Mouse (Mus musculus) ES-Bruce4 (cell line): ENCODE measurements around the gene Ube2d2b. TPM values are rescaled to one million over a fixed set of nuclear protein-coding genes. Genes with fewer than 3 reads are reported as not detected.

ENCODE experiments used
- H3K27ac ChIP-seq: 2 replicates; pipeline ENCODE4 v1.5.1; 2012; ENCODE audit warnings: low read length, inconsistent platforms; ENCODE audit not compliant: insufficient read depth
- H3K27me3 ChIP-seq: 2 replicates; pipeline ENCODE4 v1.6.1; 2012; ENCODE audit warnings: mild to moderate bottlenecking, low read length, inconsistent platforms; ENCODE audit not compliant: control insufficient read depth, poor library complexity, insufficient read depth, severe bottlenecking
- H3K36me3 ChIP-seq: 2 replicates; pipeline ENCODE4 v1.6.1; 2012; ENCODE audit warnings: inconsistent platforms, mild to moderate bottlenecking, low read length, moderate library complexity; ENCODE audit not compliant: control insufficient read depth, poor library complexity, insufficient read depth, severe bottlenecking
- H3K4me1 ChIP-seq: one replicate; pipeline ENCODE4 v1.8.1; 2011; ENCODE audit warnings: low read length; ENCODE audit not compliant: control insufficient read depth, insufficient read depth
- H3K4me3 ChIP-seq: 2 replicates; pipeline ENCODE4 v1.5.1; 2011; ENCODE audit warnings: low read depth, mild to moderate bottlenecking, low read length
- H3K9ac ChIP-seq: 2 replicates; pipeline ENCODE4 v1.6.1; 2012; ENCODE audit warnings: low read depth, mild to moderate bottlenecking, inconsistent platforms; ENCODE audit not compliant: poor library complexity, severe bottlenecking
- H3K9me3 ChIP-seq: replicated peaks from 2 replicates; pipeline ENCODE4 v1.6.1; 2012; ENCODE audit warnings: mild to moderate bottlenecking, low read length, inconsistent platforms; ENCODE audit not compliant: control insufficient read depth, poor library complexity, insufficient read depth, severe bottlenecking
- CTCF ChIP-seq: IDR thresholded peaks from one replicate; pipeline ENCODE4 v1.8.1; 2011; ENCODE audit warnings: low read depth, low read length
- EP300 ChIP-seq: IDR thresholded peaks from 2 replicates; pipeline ENCODE4 v1.6.1; 2011; ENCODE audit warnings: low read depth, low read length; ENCODE audit not compliant: insufficient read depth
- POLR2A ChIP-seq: IDR thresholded peaks from one replicate; pipeline ENCODE4 v1.8.1; 2011; ENCODE audit warnings: low read length; ENCODE audit not compliant: insufficient read depth
- polyA plus RNA-seq: library from polyadenylated mRNA; stranded (reverse); fragments of >200 nt; gene quantifications from 2 replicates; pipeline ENCODE4 v1.2.4, GENCODE M21; 2011; ENCODE audit warnings: low read depth; ENCODE audit not compliant: missing spikeins, insufficient read depth, insufficient read length

Ube2d2b gene
- polyA plus RNA-seq, 1 experiment = not detected

GRCm38 (mm10) chr5:107814651-107815050, 15.2 kb upstream of the Ube2d2b start:
- Histone ChIP-seq H3K4me3 (no peak overlapping the region), H3K27me3 (no peaks in the 10 kb centered on the region), H3K27ac (no peak overlapping the region), H3K9me3 (no peaks in the 10 kb centered on the region), H3K9ac (no peak overlapping the region), H3K4me1 (no peaks in the 10 kb centered on the region), H3K36me3 (peaks cover 10% of the 10 kb centered on the region)
- no peak for TF ChIP-seq POLR2A

- no peak overlapping the region for H3K9ac ChIP-seq
- H3K9me3 ChIP-seq = no peaks in the 10 kb centered on the region
- no peak overlapping the region for H3K27ac ChIP-seq
- no peak for TF ChIP-seq EP300
- TF ChIP-seq CTCF = no peak
- no peak for TF ChIP-seq POLR2A
- H3K4me3 ChIP-seq = no peak overlapping the region
- no peaks in the 10 kb centered on the region for H3K27me3 ChIP-seq
- H3K4me1 ChIP-seq = no peaks in the 10 kb centered on the region
- peaks cover 4% of the 10 kb centered on the region for H3K36me3 ChIP-seq
These were observed 7.4 kb upstream of the Ube2d2b start for GRCm38 (mm10) chr5:107822521-107822920.

- Histone ChIP-seq H3K4me3 (no peak overlapping the region), H3K4me1 (no peaks in the 10 kb centered on the region), H3K27ac (no peak overlapping the region), H3K27me3 (no peaks in the 10 kb centered on the region), H3K9me3 (no peaks in the 10 kb centered on the region), H3K36me3 (no peaks in the 10 kb centered on the region), H3K9ac (no peak overlapping the region)
- no peak for TF ChIP-seq EP300
These were observed 1.5 kb downstream of the Ube2d2b start for GRCm38 (mm10) chr5:107831351-107831750.

GRCm38 (mm10) chr5:107834287-107834686, 4.4 kb downstream of the Ube2d2b start:
- H3K9me3 ChIP-seq = no peaks in the 10 kb centered on the region
- H3K4me1 ChIP-seq = no peaks in the 10 kb centered on the region
- no peak overlapping the region for H3K27ac ChIP-seq
- H3K9ac ChIP-seq = no peak overlapping the region
- no peak overlapping the region for H3K4me3 ChIP-seq
- no peaks in the 10 kb centered on the region for H3K27me3 ChIP-seq
- H3K36me3 ChIP-seq = no peaks in the 10 kb centered on the region
- TF ChIP-seq CTCF = no peak
- TF ChIP-seq POLR2A = no peak
- TF ChIP-seq EP300 = no peak

DNA sequence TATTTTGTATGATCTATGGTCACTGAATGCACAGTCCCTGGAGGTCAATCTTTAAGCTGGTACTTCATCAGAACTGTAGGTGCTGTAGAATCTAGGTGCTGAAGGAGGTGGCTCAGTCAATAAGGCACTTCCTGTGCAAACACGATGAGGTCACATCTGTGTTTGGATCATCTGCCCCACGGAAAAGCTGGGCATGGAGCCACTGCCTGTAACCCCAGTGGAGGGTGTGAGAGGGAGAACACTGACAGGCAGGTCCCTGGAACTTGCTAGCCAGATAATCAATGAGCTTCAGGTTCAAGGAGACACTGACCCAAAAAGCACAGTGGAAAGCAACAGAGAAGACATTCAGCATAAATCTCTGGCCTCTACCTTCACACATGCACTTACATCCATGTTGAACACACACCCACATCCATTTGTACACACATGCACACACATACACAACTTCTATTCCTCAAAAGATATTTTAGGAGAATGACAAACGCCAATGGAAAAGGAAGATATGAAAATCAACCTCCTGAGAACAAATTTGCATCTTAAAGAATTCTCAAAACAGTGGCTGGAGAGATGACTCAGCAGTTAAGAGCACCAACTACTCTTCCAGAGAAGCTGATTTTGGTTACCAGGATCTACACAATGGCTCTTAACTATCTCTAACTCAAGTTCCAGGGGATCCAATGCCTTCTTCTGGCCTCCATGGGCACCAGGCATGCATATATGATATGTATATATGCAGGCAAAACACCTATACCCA, 9.2 kb downstream of the Ube2d2b start:
- no peak overlapping the region for H3K9ac ChIP-seq
- H3K27ac ChIP-seq = peak overlapping the region; percentile 5
- TF ChIP-seq CTCF (no peak), EP300 (no peak), POLR2A (no peak)
- no peak overlapping the region for H3K4me3 ChIP-seq
- no peaks in the 10 kb centered on the region for H3K9me3 ChIP-seq
- H3K36me3 ChIP-seq = peaks cover 2% of the 10 kb centered on the region
- no peaks in the 10 kb centered on the region for H3K27me3 ChIP-seq
- H3K4me1 ChIP-seq = peaks cover 2% of the 10 kb centered on the region

- Histone ChIP-seq H3K9me3 (no peaks in the 10 kb centered on the region), H3K27ac (no peak overlapping the region), H3K4me3 (no peak overlapping the region), H3K9ac (no peak overlapping the region), H3K36me3 (peaks cover 2% of the 10 kb centered on the region), H3K4me1 (peaks cover 2% of the 10 kb centered on the region), H3K27me3 (no peaks in the 10 kb centered on the region)
- TF ChIP-seq EP300 = no peak
- no peak for TF ChIP-seq POLR2A
- no peak for TF ChIP-seq CTCF
These were observed 10.8 kb downstream of the Ube2d2b start for GRCm38 (mm10) chr5:107840549-107841238.
